Mouse (Mus musculus): ENCODE results near the gene Syt2.

Syt2 gene

DNA sequence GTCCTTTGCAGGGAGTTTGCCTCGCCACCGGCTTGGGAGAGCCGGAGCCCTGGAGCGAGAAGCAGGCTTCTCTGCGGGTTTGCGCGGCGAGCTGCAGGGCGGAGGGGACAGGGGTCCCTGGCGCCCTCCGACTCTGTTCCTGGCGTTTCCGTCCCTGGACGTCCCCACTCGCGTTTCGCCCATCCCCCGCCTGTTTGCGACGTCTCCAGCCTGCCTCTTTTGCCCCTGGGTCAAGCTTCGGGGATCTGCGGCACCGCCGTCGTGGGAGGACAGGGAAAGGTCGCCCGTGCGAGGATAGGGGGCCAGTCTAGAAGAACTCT, 446 bp downstream of the Syt2 start:
- intact Hi-C loops (cut with DNase I): loop anchor here (10.0 kb wide), 1 partner anchor 78 kb away; no protein-coding TSS in a partner anchor

DNA sequence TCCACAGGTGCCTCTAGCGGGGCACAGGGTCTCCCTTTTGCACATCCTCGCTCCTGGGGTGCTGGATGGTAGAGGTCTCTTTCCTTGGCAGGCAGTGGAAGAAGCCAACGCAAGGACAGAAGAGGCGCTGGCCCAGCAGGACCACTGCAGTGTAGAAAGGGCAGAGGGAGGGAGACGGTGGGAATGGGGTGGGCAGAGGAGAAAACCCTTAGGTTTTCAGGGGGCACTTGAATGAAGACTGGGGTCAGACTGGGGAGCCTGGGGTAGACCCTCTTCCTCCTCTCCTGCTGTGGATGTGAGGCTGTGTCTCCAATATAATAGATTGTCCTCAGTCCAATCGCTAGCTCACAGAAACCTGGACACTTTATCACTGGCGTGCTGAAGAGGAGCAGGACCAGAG, 1.1 kb downstream of the Syt2 start:
- intact Hi-C loops (cut with DNase I): loop anchor here (10.0 kb wide), 1 partner anchor 77 kb away; no protein-coding TSS in a partner anchor

DNA sequence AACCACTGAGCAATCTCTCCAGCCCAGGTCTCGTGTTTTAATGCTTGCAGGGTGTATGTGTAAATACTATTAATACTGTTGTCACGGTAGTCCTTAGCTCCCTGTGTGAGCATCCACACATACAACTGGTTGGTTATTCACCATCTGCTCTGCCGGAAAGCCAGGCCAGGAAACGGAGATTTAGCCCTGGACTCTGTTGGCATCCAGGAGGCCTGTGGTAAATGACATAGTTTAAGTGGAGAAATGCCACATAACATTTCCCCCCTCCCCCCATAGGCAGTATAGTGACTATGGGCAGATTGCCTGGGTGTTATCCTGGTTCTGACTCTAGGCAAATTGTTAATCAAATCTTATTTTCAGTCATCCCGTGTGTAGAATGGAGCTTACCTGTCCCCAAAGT, 4.3 kb downstream of the Syt2 start:
- intact Hi-C loops (cut with DNase I): no loop called here

DNA sequence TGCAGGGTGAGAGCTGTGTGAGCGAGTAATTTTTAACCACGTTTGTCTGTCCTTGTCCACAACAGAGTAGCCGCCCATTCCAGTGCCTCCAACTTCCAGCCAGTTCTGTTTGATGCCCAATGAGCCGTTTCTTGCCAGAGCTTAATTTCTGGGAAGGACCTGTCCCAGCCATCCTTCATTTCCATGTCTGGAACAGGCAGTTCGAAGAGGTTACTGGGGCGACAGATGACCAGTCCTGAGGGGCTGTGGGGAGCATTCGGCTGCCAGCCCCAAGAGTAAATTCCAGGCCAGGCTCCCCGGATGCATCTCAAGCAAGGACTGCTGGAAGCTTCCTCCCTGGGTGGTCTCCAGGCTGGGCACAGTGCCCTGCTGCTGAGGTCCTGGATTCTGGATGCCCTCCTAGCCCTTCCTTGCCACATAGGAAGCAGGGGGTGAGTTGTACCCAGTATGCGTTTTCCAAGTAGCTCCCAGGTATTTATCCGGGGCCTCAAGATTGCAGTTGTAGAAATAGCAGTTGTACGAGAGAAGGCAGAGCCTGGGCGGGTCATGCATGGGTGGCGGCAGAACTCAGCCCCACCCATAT, 4.9 kb downstream of the Syt2 start:
- intact Hi-C loops (cut with DNase I): no loop called here

- intact Hi-C loops (cut with DNase I): no loop called here
Measured at GRCm38 (mm10) chr1:134651851-134652398, 5.4 kb downstream of the Syt2 start.

DNA sequence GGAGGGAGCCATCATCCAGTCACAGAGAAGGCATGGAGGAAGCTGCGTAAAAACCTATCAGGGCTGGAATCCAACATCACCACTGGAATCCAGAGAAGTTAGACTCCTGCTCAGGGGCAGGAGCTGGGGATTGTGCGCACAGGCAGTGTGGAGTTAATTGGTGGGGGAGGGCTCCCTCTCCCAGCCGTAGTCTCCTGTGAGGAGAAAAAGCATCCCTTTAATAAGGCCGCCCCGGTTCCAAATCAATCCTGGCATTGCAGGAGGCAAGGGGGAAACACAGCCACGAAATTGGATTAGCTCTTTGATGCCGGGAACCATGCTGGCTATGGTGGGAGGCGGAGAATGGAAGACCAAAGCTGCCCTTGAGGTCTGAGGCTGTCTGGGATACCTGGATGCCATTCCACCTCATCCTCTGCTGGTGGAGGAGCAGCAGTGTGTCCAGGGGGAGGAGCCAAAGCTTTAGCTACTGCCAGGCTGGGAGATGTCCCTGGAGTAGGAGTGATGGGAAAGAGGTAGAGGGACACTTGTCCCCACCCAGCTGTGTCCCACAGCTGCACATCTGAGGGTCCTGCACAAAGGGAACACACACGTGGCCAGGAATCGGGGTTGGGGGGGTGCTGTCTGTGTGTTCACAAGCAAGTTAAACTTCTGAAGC, 7.3 kb downstream of the Syt2 start:
- intact Hi-C loops (cut with DNase I): no loop called here

GRCm38 (mm10) chr1:134658841-134659240, 12.4 kb downstream of the Syt2 start:
- intact Hi-C loops (cut with DNase I): no loop called here

DNA sequence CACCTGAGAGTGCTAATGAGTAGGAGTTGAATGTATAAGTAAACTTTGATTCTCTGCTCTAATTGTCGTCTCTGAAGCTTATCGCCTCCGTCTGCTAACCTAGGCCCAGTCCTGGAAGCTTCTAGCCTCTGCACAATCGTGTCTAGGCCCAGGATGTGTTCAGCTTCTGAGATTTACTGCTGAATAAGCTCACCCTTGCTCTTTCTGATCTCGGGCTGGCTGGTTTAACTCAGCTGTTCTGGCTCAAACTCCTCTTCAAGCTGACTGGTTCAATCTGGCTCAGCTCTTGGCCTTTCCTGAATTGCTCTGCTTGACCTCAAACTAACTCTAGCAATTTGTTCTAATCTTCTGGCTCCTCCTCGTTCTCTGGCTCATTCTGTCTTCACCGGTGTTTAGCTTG, 13.7 kb downstream of the Syt2 start:
- intact Hi-C loops (cut with DNase I): no loop called here

GRCm38 (mm10) chr1:134671234-134672070, 25.0 kb downstream of the Syt2 start:
- intact Hi-C loops (cut with DNase I): no loop called here

DNA sequence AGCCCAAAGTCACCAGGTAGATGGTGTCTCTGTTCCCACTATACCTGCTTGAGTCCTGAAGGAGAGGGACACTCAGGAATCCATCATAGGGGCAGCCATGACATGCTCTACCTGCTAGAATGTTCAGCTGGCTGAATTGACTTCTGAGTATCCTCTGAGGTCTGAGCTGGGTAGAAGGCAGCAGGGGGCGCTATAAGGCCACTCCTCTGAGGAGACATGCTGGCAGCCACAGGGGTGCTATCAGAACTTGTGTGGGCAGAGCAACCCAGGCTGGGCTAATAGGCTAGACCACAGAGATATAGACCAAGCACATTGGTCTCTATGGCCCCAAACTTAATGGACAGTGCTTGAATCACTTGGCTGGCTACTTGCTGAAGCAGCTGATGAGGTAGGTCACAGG, 27.8 kb downstream of the Syt2 start:
- intact Hi-C loops (cut with DNase I): no loop called here

GRCm38 (mm10) chr1:134679445-134679844, 33.0 kb downstream of the Syt2 start:
- intact Hi-C loops (cut with DNase I): no loop called here

- intact Hi-C loops (cut with DNase I): no loop called here
Measured at GRCm38 (mm10) chr1:134680617-134681016, 34.1 kb downstream of the Syt2 start.

- intact Hi-C loops (cut with DNase I): no loop called here
Measured at GRCm38 (mm10) chr1:134682460-134682859, 36.0 kb downstream of the Syt2 start.

DNA sequence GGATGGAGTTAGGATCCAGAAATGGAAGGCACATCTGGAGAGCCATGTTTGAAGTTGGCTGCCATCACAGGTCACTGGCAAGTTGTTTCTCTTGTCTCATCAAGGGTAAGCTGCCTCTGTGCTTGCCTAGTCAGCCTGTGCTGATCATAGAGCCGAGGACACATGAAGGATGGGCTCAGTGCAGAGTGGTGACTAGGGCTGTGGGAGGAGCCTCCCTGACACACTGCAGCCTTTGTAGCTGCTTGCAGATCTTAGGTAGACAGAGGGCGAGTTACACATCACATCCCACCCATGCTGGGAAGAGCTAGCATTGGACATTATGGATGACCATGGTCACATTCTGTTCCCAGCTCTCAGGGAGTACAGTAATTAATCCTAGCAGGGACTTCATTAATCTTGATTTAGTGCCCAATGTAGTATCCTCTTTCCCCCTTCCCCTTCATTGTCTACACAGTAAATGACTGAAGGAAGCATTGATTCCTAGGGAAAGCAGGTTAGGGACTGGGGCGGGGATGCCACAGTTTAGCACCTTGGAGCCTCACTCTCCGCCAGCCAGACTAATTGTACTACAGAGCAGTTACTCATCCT, 40.5 kb downstream of the Syt2 start:
- intact Hi-C loops (cut with DNase I): no loop called here

DNA sequence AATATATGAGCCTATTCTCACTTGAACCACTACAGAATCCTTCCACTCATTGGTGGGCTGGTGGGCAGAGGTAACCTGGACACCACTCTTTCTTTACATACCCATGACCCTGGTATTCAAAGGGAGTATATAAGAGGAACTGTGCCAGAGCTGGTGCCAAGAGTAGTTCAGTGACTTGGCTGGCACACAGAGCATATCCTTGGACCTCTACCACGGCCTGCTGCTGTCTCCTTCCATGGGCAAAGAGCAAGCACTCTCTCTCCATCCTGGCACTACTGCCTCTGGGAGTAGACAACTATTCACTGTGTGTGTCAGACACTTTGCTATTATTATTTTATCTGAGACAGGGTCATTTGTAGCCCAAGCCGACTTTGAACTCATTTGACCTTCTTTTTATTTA, 49.8 kb downstream of the Syt2 start:
- intact Hi-C loops (cut with DNase I): no loop called here

- intact Hi-C loops (cut with DNase I): no loop called here
Measured at GRCm38 (mm10) chr1:134697073-134697472, 50.6 kb downstream of the Syt2 start.

- intact Hi-C loops (cut with DNase I): no loop called here
Measured at GRCm38 (mm10) chr1:134697522-134698250, 51.2 kb downstream of the Syt2 start.

DNA sequence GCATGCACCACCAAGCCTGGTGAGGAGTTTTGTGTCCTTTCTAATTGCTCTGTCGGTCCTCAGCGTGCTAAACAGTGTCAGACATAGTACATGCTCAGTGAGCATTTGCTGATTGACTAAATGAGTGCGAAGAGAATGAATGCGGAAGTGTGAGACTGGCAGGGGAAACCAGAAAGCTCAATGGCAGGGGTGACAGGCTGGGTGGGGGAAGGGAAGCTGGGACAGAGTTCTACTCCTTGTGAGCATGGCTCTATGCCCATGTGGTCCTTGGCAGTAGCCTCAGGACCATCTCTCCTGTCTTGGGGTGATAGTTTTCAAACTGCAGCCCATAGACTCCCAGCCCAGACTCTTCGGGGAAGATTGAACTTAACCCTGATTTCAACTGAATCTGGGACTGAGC, 52.0 kb downstream of the Syt2 start:
- intact Hi-C loops (cut with DNase I): no loop called here

DNA sequence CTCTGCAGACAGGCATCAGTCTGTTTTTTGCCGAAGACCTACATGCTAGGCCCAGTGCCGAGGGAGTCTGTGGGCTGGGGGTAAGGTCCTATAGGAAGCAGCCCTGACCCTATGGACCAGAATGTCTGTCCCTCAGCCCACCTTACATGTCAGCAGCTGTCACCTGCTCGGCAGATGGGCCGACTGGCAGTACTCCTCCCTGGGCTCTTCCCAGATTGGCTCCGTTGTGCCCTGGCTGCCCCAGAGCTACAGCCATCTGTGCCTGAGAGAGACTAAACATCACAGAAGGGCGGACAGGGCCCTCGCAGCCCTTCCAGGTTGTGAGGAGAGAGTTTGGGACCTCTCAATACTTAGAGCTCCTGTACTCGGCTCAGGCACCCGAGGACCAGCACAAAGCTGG, 52.9 kb downstream of the Syt2 start:
- intact Hi-C loops (cut with DNase I): no loop called here

DNA sequence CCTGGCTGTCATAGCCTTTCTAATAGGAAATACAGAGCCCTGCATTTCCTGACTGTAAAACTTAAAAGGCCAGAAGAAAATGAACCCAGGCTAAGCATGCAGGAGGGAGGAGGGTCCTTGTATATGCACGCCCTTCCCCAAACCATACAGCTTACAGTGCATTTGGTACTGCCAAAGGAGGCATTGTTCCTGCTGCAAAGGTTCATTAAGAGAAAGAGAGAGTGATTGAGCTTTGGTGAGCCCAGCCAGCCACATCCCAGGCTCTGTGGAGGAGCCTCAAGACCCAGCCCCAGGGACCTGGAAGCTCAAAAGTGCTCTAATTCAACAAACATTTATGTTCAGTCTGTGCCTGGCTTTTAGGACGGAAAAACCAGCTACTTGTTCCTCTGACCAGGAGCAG, 53.7 kb downstream of the Syt2 start:
- intact Hi-C loops (cut with DNase I): no loop called here

GRCm38 (mm10) chr1:134700634-134701033, 54.2 kb downstream of the Syt2 start:
- intact Hi-C loops (cut with DNase I): no loop called here

All from adrenal gland (tissue).